Mouse (Mus musculus): ENCODE measurements around the gene Ccdc88c.

Gene Ccdc88c

GRCm38 (mm10) chr12:100924646-100925339 is 104.1 kb downstream of the Ccdc88c start:
- no peak for DNase-seq

GRCm38 (mm10) chr12:100910731-100911130 is 118.1 kb downstream of the Ccdc88c start:
- DNase-seq, result no peak

DNA sequence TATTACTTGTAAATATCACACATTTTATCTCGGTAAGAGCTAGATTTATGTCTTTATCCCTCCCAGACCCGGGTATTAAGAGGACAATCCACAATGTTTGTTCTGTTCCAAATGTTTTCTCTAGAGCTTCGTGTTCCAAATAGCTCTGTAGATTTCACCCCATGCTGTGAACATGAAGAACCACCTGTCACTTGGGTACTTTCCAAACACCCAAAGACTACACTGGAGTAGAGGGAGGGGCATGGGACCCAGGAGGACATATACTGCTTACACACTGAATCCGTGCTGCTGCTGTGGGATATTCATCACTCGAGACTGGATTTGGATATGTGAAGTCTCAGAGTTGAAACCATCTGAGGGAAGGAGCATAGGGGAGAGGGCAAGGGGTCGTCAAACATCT is 119.1 kb downstream of the Ccdc88c start:
- DNase-seq, result no peak

- no peak for DNase-seq
Observed at GRCm38 (mm10) chr12:100908298-100909034, 120.4 kb downstream of the Ccdc88c start.

- DNase-seq, result peak; percentile 77
Observed at GRCm38 (mm10) chr12:100907598-100908297, 121.1 kb downstream of the Ccdc88c start, which contains the start of gene Gpr68. Gene Gpr68, minus strand, starts transcription at chr12:100908198.

DNA sequence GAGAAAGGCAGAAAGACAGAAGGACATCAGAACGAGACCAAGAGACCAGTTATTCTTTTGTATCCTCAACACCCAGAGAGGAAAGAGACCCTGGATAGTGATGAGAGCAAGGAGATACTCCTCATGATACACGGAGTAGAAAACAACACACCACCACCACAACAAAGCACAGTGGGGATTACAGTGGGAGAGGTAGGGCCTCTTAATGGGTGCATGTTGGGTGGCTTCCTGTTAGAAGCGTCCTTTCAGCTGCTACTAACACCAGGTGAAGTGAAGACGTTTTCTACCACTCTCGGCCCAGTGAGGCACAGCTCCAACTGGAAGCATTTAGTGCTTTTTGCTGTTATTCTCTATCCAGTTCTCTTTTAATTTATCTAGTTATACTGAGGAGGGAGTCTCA is 122.0 kb downstream of the Ccdc88c start:
- DNase-seq, result no peak

DNA sequence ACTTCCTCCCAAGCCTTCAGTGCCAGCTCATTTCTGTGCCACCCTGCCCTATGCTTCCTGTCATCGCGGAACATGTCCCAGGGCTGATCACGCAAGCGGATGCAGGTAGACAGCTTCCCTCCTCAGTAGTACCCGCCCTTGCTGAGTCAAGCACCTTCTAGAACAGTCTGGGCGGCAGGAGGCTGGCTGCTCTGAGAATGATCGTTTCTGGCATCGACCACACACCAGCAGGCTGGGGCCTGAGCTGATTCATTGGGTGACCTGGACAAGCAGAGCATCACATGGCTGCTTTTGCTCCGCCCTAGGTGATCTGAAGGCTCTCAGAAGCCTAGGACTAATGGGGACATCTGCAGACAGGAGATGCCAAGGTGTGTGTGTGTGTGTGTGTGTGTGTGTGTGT is 125.1 kb downstream of the Ccdc88c start:
- DNase-seq, result no peak

- DNase-seq, result no peak
Observed at GRCm38 (mm10) chr12:100901386-100901785, 127.5 kb downstream of the Ccdc88c start.

DNA sequence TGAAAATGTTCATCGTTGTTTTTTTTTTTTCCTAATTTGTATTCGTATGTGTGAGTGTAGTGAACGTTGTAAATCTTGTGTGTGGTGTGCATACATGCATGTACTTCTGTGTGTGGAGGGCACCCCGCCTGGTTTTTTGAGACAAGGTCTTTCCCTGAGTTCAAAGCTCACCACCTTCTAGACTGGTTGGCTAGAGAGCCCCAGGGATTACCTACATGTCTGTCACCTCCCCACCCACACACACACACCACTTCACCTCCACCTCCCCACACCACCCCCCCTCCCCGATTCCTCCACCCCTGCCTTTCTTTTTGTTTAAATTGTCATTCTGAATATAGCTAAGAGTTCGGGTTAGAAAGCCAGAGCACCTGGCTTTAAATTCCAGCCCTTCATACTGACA is 128.0 kb downstream of the Ccdc88c start:
- DNase-seq, result no peak

DNA sequence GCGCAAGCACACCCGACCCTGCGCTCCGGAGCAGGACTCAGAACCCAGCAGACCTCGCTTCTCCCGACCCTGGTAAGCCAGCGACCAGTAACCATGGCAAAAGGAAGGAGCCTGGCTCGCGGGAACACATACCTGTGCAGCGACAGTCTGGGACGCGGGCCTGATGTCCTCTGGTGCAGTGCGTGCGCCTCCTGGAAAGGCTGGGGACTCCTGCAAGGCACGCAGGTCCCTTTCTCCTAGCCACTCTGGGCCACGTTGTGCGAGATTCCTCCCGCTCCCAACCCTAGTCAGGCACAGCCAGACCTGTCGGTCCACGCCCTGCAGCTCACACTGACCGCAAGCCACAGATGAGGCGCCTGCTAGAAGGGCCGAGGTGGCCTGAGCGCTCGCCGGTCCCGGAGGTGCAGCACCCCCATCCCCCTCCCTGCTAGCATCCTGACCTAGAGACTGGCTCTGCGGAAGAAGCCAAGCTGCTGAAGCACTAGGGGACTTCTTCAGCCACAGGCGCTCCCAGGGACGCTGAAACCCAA is 129.7 kb downstream of the Ccdc88c start:
- peak; percentile 23 for DNase-seq

DNA sequence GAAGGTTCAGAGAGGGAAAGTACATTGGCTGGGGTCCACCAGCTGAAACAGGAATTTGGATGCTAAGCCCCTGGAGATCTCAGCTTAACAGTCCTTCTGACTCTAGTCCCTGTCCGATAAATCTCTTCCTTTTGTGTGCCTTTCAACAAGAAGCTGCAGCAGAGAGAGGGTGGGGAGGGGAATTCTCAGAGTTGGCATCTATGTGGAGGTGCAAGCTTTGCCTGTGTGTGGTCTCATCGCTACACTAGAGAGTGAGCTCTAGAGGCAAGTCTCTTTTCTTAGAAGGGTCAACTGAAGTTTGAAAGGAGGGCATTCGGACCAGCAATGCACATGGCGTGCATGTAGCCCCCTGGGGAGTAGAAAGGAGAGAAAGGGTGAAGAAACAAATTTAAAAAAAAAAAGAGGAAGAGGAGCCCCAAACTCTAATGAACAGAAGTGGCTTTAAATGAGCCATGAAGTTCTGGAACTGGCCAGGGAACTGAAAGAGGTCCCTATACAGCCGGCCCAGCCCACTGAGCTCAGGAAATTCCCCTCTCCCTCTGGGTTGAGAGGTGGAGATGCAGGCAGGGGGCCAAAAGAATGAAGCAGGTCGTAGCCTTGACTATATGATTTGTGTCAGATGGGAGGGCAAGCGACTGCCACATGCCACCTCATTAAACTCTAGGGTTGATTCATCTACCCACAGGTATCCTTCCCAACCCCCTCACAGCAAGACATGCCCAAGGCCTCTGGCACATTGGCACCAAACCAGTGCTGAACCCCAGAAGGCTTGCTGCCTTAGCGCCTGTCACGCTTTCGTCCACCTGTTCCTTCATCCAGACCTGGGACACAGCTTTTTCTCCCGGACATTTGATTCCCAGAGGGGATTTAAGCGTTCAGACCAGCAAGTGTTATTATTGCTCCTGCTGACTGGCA is 130.9 kb downstream of the Ccdc88c start:
- no peak for DNase-seq

GRCm38 (mm10) chr12:100896661-100897060 is 132.2 kb downstream of the Ccdc88c start:
- DNase-seq, result no peak

DNA sequence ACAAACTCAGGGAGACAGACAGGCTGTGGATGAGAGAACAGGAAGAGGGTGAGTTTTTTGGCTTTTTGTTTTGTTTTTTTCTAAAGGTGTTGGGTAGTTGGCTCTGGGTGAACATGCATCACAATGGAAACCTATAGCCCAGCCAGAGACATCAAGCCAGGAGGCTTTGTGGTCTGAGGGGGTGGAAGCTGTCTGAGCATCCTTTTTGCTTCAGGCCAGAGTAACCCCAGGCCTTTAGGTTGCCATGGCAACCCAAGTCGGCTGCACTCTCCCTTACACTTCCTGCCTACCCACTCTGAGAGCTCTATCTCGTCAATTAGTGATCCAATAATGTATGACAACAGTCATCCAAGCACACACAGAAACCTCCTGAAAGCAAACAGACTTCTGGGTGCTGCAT is 133.4 kb downstream of the Ccdc88c start:
- no peak for DNase-seq

- no peak for DNase-seq
Observed at GRCm38 (mm10) chr12:100890548-100890947, 138.3 kb downstream of the Ccdc88c start.

DNA sequence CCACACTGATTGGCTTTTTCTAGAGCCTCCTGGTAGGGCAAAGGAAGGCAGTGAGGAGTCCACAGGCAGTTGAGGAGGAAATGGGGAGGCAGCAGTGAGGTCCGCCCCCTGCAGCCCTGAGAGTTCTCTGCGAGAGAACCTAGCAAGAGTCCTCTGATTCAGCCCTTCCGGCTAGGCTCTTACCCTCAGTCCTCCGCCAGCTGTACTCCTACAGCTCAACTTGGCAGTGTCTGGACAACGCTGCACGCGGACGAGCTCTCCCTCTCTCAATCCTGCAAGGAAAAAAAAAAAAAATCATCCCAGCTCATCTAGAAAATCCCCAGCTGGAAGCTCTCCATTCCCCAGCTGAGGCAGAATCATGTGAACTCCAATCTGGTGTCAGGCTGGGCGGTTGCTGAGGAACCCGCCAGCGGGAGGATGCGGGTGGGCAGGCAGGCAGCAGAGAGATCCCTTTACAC is 141.0 kb downstream of the Ccdc88c start:
- DNase-seq, result peak; percentile 19

- no peak for DNase-seq
Observed at GRCm38 (mm10) chr12:100886877-100887276, 142.0 kb downstream of the Ccdc88c start.

- DNase-seq, result no peak
Observed at GRCm38 (mm10) chr12:100885585-100885984, 143.3 kb downstream of the Ccdc88c start.

- DNase-seq, result no peak
Observed at GRCm38 (mm10) chr12:100883168-100883567, 145.7 kb downstream of the Ccdc88c start.

- no peak for DNase-seq
Observed at GRCm38 (mm10) chr12:100878556-100878955, 150.3 kb downstream of the Ccdc88c start.

GRCm38 (mm10) chr12:100877936-100878335 is 150.9 kb downstream of the Ccdc88c start:
- DNase-seq, result no peak

- DNase-seq, result no peak
Observed at GRCm38 (mm10) chr12:100875960-100876359, 152.9 kb downstream of the Ccdc88c start.

- no peak for DNase-seq
Observed at GRCm38 (mm10) chr12:100875553-100875952, 153.3 kb downstream of the Ccdc88c start.
